Mouse (Mus musculus): Measurements from ENCODE around the gene Zbtb4.

GRCm38 (mm10) chr11:69800392-69801197 lies 34.9 kb downstream of the Zbtb4 start:
- TF ChIP-seq CTCF (IDR thresholded peaks at IDR 0.05; ENCODE audit: low read depth), result no peak
- no peak for TF ChIP-seq EP300 (IDR thresholded peaks at IDR 0.05; ENCODE audit: low read depth)

Measured in heart, postnatal 0 days (tissue).